ENCODE assay signal across 15 mouse cellular contexts in genomic region chr6:146258261-146258660, GRCm38 (mm10).
DNase-seq lines count a peak whose midpoint lies in the region; ATAC-seq and TF ChIP-seq lines count a peak whose summit lies in the region.
"Had no signal": no experiment of that assay in that cellular context is flagged by ENCODE, and none has a peak within 500 bp of the region (broad histone marks: within the 10 kb centered on the region; RNA-seq: fewer than 3 reads in every experiment).

No protein-coding gene starts in this region.

- peaks cover 6% of the 10 kb centered on the region; the same call in 1 of the 2 replicates for H3K4me1 ChIP-seq in heart, adult 2 months (ENCODE audit: control insufficient read depth, insufficient read depth, low read length)
- no peaks in the 10 kb centered on the region for H3K4me1 ChIP-seq in lung, postnatal 0 days (ENCODE audit: insufficient read depth, low read depth, low read length)
- H3K4me1 ChIP-seq in lung, adult 2 months (ENCODE audit: control insufficient read depth, insufficient read depth, low read length) = peaks cover 4% of the 10 kb centered on the region; the same call in 1 of the 2 replicates
- peaks cover 4% of the 10 kb centered on the region for H3K4me1 ChIP-seq in E14TG2a.4 (replicated peaks; ENCODE audit: low read depth, low read length)
- no peaks in the 10 kb centered on the region for H3K4me1 ChIP-seq in midbrain, embryonic 16.5 days (ENCODE audit: control insufficient read depth, insufficient read depth, low read length)

- no peaks in the 10 kb centered on the region for H3K36me3 ChIP-seq in heart, adult 2 months (ENCODE audit: control insufficient read depth, insufficient read depth, low read length)
- H3K36me3 ChIP-seq in lung, postnatal 0 days (ENCODE audit: insufficient read depth, low read length) = no peaks in the 10 kb centered on the region
- H3K36me3 ChIP-seq in E14TG2a.4 (ENCODE audit: insufficient read depth, low read length) = no peaks in the 10 kb centered on the region
- H3K36me3 ChIP-seq in midbrain, embryonic 16.5 days (ENCODE audit: control insufficient read depth, insufficient read depth, low read length) = no peaks in the 10 kb centered on the region
- H3K36me3 ChIP-seq: limb, embryonic 12.5 days had no signal

- TF ChIP-seq EP300 in heart, adult 2 months (IDR thresholded peaks at IDR 0.05; ENCODE audit: insufficient read depth, low read depth, low read length) = no peak
- TF ChIP-seq EP300 in lung, postnatal 0 days (IDR thresholded peaks at IDR 0.05) = no peak

- intact Hi-C loops in heart, adult 2 months (cut with DNase I) = no loop called here

- no peak for TF ChIP-seq POLR2A in heart, adult 2 months (IDR thresholded peaks at IDR 0.05; ENCODE audit: insufficient read depth, low read depth, low read length)
- TF ChIP-seq POLR2A in lung, adult 2 months (IDR thresholded peaks at IDR 0.05; ENCODE audit: borderline replicate concordance, extremely low read depth, low read depth, low read length) = no peak
- no peak for TF ChIP-seq POLR2A in brain, embryonic 14.5 days (IDR thresholded peaks at IDR 0.05; ENCODE audit: borderline replicate concordance, extremely low read depth, insufficient read depth, insufficient read length, poor library complexity, severe bottlenecking)

- over 99% methylated on average over 3 of the region's 3 CpGs for WGBS in heart, adult 2 months
- 90% methylated on average over 3 of the region's 3 CpGs for WGBS in lung, postnatal 0 days
- 96% methylated on average over 3 of the region's 3 CpGs for WGBS in lung, adult 2 months
- 96% methylated on average over 3 of the region's 3 CpGs for WGBS in midbrain, embryonic 16.5 days

- H3K79me2 ChIP-seq in heart, adult 2 months (replicated peaks; ENCODE audit: control insufficient read depth, insufficient read depth, low read length) = no peaks in the 10 kb centered on the region; the same call in 1 of the 2 replicates

- TF ChIP-seq CTCF in heart, adult 2 months (IDR thresholded peaks at IDR 0.05) = peak; percentile 46
- TF ChIP-seq CTCF in lung, postnatal 0 days (IDR thresholded peaks at IDR 0.05) = peak; percentile 12; the same call in 1 of the 2 replicates
- no peak for TF ChIP-seq CTCF in lung, adult 2 months (IDR thresholded peaks at IDR 0.05; ENCODE audit: insufficient read depth, low read length)
- TF ChIP-seq CTCF in E14TG2a.4 (conservative IDR thresholded peaks at IDR 0.05; ENCODE audit: low read length) = peak; percentile 48
- peak; percentile 9; the same call in 1 of the 2 replicates for TF ChIP-seq CTCF in brain, embryonic 14.5 days (IDR thresholded peaks at IDR 0.05; ENCODE audit: borderline replicate concordance, extremely low read depth, insufficient read depth, insufficient read length)

- DNase-seq in heart, adult 2 months = no peak
- no peak for DNase-seq in heart, adult 8-10 months (ENCODE audit: low spot score)
- DNase-seq in lung, postnatal 0 days (ENCODE audit: low spot score) = no peak
- DNase-seq in lung, adult 2 months = no peak
- no peak for DNase-seq in brain, embryonic 14.5 days (ENCODE audit: low read depth)
- no peak for DNase-seq in urinary bladder, postnatal 10 days (ENCODE audit: low spot score)
- DNase-seq: cerebellum, adult 9-10 months; embryo, embryonic 11 days; heart, postnatal 14 days; kidney, postnatal 10 days; lung, postnatal 14 days had no signal

- no peak overlapping the region for H3K9ac ChIP-seq in heart, adult 2 months (ENCODE audit: low read depth, low read length)
- H3K9ac ChIP-seq in lung, postnatal 0 days (replicated peaks; ENCODE audit: low read depth) = no peak overlapping the region
- no peak overlapping the region for H3K9ac ChIP-seq in midbrain, embryonic 16.5 days (ENCODE audit: low read depth, low read length)
- H3K9ac ChIP-seq: limb, embryonic 12.5 days had no signal

- H3K27me3 ChIP-seq in heart, adult 2 months (ENCODE audit: control insufficient read depth, insufficient read depth, low read length) = no peaks in the 10 kb centered on the region
- H3K27me3 ChIP-seq in lung, postnatal 0 days (replicated peaks; ENCODE audit: insufficient read depth, low read length) = no peaks in the 10 kb centered on the region
- H3K27me3 ChIP-seq in E14TG2a.4 (ENCODE audit: insufficient read depth, low read length) = no peaks in the 10 kb centered on the region
- H3K27me3 ChIP-seq in midbrain, embryonic 16.5 days (ENCODE audit: control insufficient read depth, insufficient read depth, low read depth, low read length) = no peaks in the 10 kb centered on the region
- H3K27me3 ChIP-seq: limb, embryonic 12.5 days had no signal

- H3K9me3 ChIP-seq in lung, postnatal 0 days (ENCODE audit: low read length) = no peaks in the 10 kb centered on the region
- peaks cover 6% of the 10 kb centered on the region; the same call in 1 of the 2 replicates for H3K9me3 ChIP-seq in E14TG2a.4 (ENCODE audit: low read length)
- H3K9me3 ChIP-seq in midbrain, embryonic 16.5 days (replicated peaks; ENCODE audit: control insufficient read depth, low read length, poor library complexity, severe bottlenecking) = no peaks in the 10 kb centered on the region; the same call in 1 of the 2 replicates

- no peak overlapping the region for H3K4me3 ChIP-seq in heart, adult 2 months
- no peak overlapping the region for H3K4me3 ChIP-seq in lung, postnatal 0 days (ENCODE audit: low read depth, low read length)
- no peak overlapping the region for H3K4me3 ChIP-seq in lung, adult 2 months (replicated peaks; ENCODE audit: extremely low read depth, low read depth, low read length)
- no peak overlapping the region for H3K4me3 ChIP-seq in E14TG2a.4 (replicated peaks; ENCODE audit: low read length)
- no peak overlapping the region for H3K4me3 ChIP-seq in midbrain, embryonic 16.5 days (ENCODE audit: low read depth, low read length)
- H3K4me3 ChIP-seq: erythroblast, embryonic 14.5 days; limb, embryonic 12.5 days had no signal

- no peak overlapping the region for H3K4me2 ChIP-seq in lung, postnatal 0 days (replicated peaks; ENCODE audit: low read depth, low read length)
- H3K4me2 ChIP-seq in midbrain, embryonic 16.5 days (ENCODE audit: low read length) = no peak overlapping the region
- H3K4me2 ChIP-seq: limb, embryonic 12.5 days had no signal

- no peak overlapping the region for H3K27ac ChIP-seq in heart, adult 2 months
- H3K27ac ChIP-seq in lung, postnatal 0 days (ENCODE audit: low read length) = no peak overlapping the region
- no peak overlapping the region for H3K27ac ChIP-seq in midbrain, embryonic 16.5 days (ENCODE audit: low read length)
- H3K27ac ChIP-seq: limb, embryonic 12.5 days had no signal

- ATAC-seq in lung, postnatal 0 days = no peak
- ATAC-seq in midbrain, embryonic 16.5 days = no peak
